Mouse (Mus musculus) megakaryocyte, embryonic 14.5 days (primary cell): ENCODE results near the gene Defb29.

Source experiments
- FLI1 ChIP-seq: IDR thresholded peaks from 2 replicates; pipeline ENCODE4 v1.6.1; 2012; ENCODE audit warnings: low read length, inconsistent platforms, mixed read lengths
- GATA1 ChIP-seq: IDR thresholded peaks from 3 replicates; pipeline ENCODE4 v1.6.1; 2012; ENCODE audit warnings: mixed read lengths, low read length, inconsistent platforms, borderline replicate concordance

- TF ChIP-seq GATA1 = no peak
- no peak for TF ChIP-seq FLI1
Measured at GRCm38 (mm10) chr2:152580612-152581011, 40.7 kb upstream of the Defb29 start.
